Mouse (Mus musculus) bone marrow macrophage, adult 2 months (primary cell): ENCODE measurements around the gene Krt42.

Source experiments
- CTCF ChIP-seq: IDR thresholded peaks from 2 replicates; pipeline ENCODE4 v1.5.1; 2012; ENCODE audit warnings: low read depth, mild to moderate bottlenecking, low read length, moderate library complexity
- POLR2A ChIP-seq: IDR thresholded peaks from 2 replicates; pipeline ENCODE4 v1.6.1; 2012; ENCODE audit warnings: mild to moderate bottlenecking, low read depth, low read length, borderline replicate concordance

DNA sequence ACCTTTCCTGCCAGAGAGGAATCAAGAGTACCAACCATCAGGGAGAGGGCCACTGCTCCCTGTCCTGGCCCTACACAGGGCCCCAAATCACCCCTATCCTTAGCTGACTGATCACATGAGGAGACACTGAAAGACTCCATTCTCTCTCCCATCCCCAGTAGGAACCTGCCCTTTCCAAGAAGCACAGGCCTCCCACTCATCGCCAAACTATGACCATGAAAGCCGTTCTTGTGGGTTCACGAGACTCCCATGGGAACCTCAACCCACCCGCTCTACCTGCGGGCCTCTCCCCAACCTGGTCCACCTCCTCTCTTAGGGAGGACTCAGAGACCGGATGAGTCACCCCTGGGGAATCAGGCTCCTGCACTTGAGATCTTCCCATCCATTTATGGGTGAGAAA, 14.2 kb downstream of the Krt42 start:
- TF ChIP-seq CTCF (no peak), POLR2A (no peak)
